Mouse (Mus musculus) small intestine, adult 2 months (tissue): ENCODE measurements around the gene Stau1.

ENCODE experiments used
- CTCF ChIP-seq: fragments of 200-500 bp; IDR thresholded peaks from 2 replicates; pipeline ENCODE4 v1.5.1; 2012; ENCODE audit warnings: low read depth, mild to moderate bottlenecking, control low read depth, inconsistent platforms, low read length, moderate library complexity, mixed read lengths; ENCODE audit not compliant: insufficient replicate concordance, insufficient read length; ENCODE audit errors: extremely low read depth
- POLR2A ChIP-seq: fragments of 200-500 bp; IDR thresholded peaks from 2 replicates; pipeline ENCODE4 v1.6.1; 2012; ENCODE audit warnings: low read depth, mild to moderate bottlenecking, control low read depth, inconsistent platforms, low read length, moderate library complexity

- TF ChIP-seq CTCF, result no peak
- TF ChIP-seq POLR2A, result no peak
Measured at GRCm38 (mm10) chr2:166964773-166965172, 31.3 kb downstream of the Stau1 start.
